Mouse (Mus musculus): Measurements from ENCODE around the gene Zw10. TPM values are rescaled to one million over a fixed set of nuclear protein-coding genes. Genes with fewer than 3 reads are reported as not detected.
A peak's percentile ranks its signal among the peaks of the same experiment; 100 is the strongest.

Gene Zw10
- polyA plus RNA-seq, 1 experiment from 2014 or later, result 26.0 TPM

GRCm38 (mm10) chr9:49051349-49051748 lies 4.1 kb upstream of the Zw10 start:
- Histone ChIP-seq H3K36me3 (ENCODE audit: control insufficient read depth, insufficient read depth, low read length) (no peaks in the 10 kb centered on the region), H3K27me3 (ENCODE audit: control insufficient read depth, insufficient read depth, low read length) (no peaks in the 10 kb centered on the region), H3K4me2 (ENCODE audit: low read length) (no peak overlapping the region), H3K9ac (ENCODE audit: low read length) (no peak overlapping the region), H3K9me3 (ENCODE audit: control insufficient read depth, low read length) (no peaks in the 10 kb centered on the region), H3K27ac (replicated peaks in 1 of 2; ENCODE audit: control insufficient read depth in 1 of 2, insufficient read depth in 1 of 2, low read depth in 2 of 2, low read length in 2 of 2) (no peak overlapping the region), H3K4me3 (ENCODE audit: control insufficient read depth in 1 of 2, insufficient read depth in 1 of 2, low read depth in 1 of 2, low read length in 2 of 2) (no peak overlapping the region), H3K4me1 (ENCODE audit: control insufficient read depth in 2 of 2, insufficient read depth in 2 of 2, low read length in 2 of 2) (peaks cover 1 to 3% of the 10 kb centered on the region in 2 experiments; a peak in 2 of 4 replicates)
- ATAC-seq (ENCODE audit: insufficient number of reproducible peaks, insufficient read depth, low FRiP score, low read depth), result no peak
- 11% methylated on average over 5 of the region's 5 CpGs for WGBS

GRCm38 (mm10) chr9:49054028-49054427 lies 1.4 kb upstream of the Zw10 start:
- no peak overlapping the region for H3K4me3 ChIP-seq (ENCODE audit: control insufficient read depth in 1 of 2, insufficient read depth in 1 of 2, low read depth in 1 of 2, low read length in 2 of 2)
- H3K9ac ChIP-seq (ENCODE audit: low read length), result no peak overlapping the region
- no peak overlapping the region for H3K4me2 ChIP-seq (ENCODE audit: low read length)
- H3K9me3 ChIP-seq (ENCODE audit: control insufficient read depth, low read length), result no peaks in the 10 kb centered on the region
- H3K27ac ChIP-seq (replicated peaks in 1 of 2; ENCODE audit: control insufficient read depth in 1 of 2, insufficient read depth in 1 of 2, low read depth in 2 of 2, low read length in 2 of 2), result no peak overlapping the region
- no peak for ATAC-seq (ENCODE audit: insufficient number of reproducible peaks, insufficient read depth, low FRiP score, low read depth)
- H3K4me1 ChIP-seq (ENCODE audit: control insufficient read depth in 2 of 2, insufficient read depth in 2 of 2, low read length in 2 of 2), result peaks cover 5 to 16% of the 10 kb centered on the region in 2 experiments
- 83% methylated on average over 3 of the region's 3 CpGs for WGBS
- peaks cover 12% of the 10 kb centered on the region for H3K36me3 ChIP-seq (ENCODE audit: control insufficient read depth, insufficient read depth, low read length)
- no peaks in the 10 kb centered on the region for H3K27me3 ChIP-seq (ENCODE audit: control insufficient read depth, insufficient read depth, low read length)

- no peaks in the 10 kb centered on the region for H3K4me1 ChIP-seq (ENCODE audit: control insufficient read depth in 2 of 2, insufficient read depth in 2 of 2, low read length in 2 of 2)
- no peak overlapping the region for H3K9ac ChIP-seq (ENCODE audit: low read length)
- no peak overlapping the region for H3K4me2 ChIP-seq (ENCODE audit: low read length)
- H3K9me3 ChIP-seq (ENCODE audit: control insufficient read depth, low read length), result no peaks in the 10 kb centered on the region
- peaks cover 87% of the 10 kb centered on the region for H3K36me3 ChIP-seq (ENCODE audit: control insufficient read depth, insufficient read depth, low read length)
- no peak for ATAC-seq (ENCODE audit: insufficient number of reproducible peaks, insufficient read depth, low FRiP score, low read depth)
- WGBS, result 65% methylated on average over 3 of the region's 3 CpGs
- H3K27ac ChIP-seq (replicated peaks in 1 of 2; ENCODE audit: control insufficient read depth in 1 of 2, insufficient read depth in 1 of 2, low read depth in 2 of 2, low read length in 2 of 2), result no peak overlapping the region
- no peak overlapping the region for H3K4me3 ChIP-seq (ENCODE audit: control insufficient read depth in 1 of 2, insufficient read depth in 1 of 2, low read depth in 1 of 2, low read length in 2 of 2)
- H3K27me3 ChIP-seq (ENCODE audit: control insufficient read depth, insufficient read depth, low read length), result no peaks in the 10 kb centered on the region
Observed at GRCm38 (mm10) chr9:49076847-49077246, 21.4 kb downstream of the Zw10 start.

GRCm38 (mm10) chr9:49081107-49081506 lies 25.7 kb downstream of the Zw10 start, which contains the start of gene Tmprss5:
Tmprss5 (plus strand) TSS chr9:49081260.
- peaks cover 48% of the 10 kb centered on the region for H3K36me3 ChIP-seq (ENCODE audit: control insufficient read depth, insufficient read depth, low read length)
- no peak for ATAC-seq (ENCODE audit: insufficient number of reproducible peaks, insufficient read depth, low FRiP score, low read depth)
- WGBS, result 68% methylated on average over 5 of the region's 5 CpGs
- no peak within 1 kb of the TSS for H3K4me3 ChIP-seq (ENCODE audit: control insufficient read depth in 1 of 2, insufficient read depth in 1 of 2, low read depth in 1 of 2, low read length in 2 of 2)
- no peaks in the 10 kb centered on the region for H3K9me3 ChIP-seq (ENCODE audit: control insufficient read depth, low read length)
- H3K4me2 ChIP-seq (ENCODE audit: low read length), result no peak within 1 kb of the TSS
- no peaks in the 10 kb centered on the region for H3K27me3 ChIP-seq (ENCODE audit: control insufficient read depth, insufficient read depth, low read length)
- H3K9ac ChIP-seq (ENCODE audit: low read length), result no peak within 1 kb of the TSS
- H3K4me1 ChIP-seq (ENCODE audit: control insufficient read depth in 2 of 2, insufficient read depth in 2 of 2, low read length in 2 of 2), result no peaks in the 10 kb centered on the region
- no peak within 1 kb of the TSS for H3K27ac ChIP-seq (replicated peaks in 1 of 2; ENCODE audit: control insufficient read depth in 1 of 2, insufficient read depth in 1 of 2, low read depth in 2 of 2, low read length in 2 of 2)

GRCm38 (mm10) chr9:49081561-49081960 lies 26.1 kb downstream of the Zw10 start:
- Histone ChIP-seq H3K27me3 (ENCODE audit: control insufficient read depth, insufficient read depth, low read length) (no peaks in the 10 kb centered on the region), H3K4me3 (ENCODE audit: control insufficient read depth in 1 of 2, insufficient read depth in 1 of 2, low read depth in 1 of 2, low read length in 2 of 2) (no peak overlapping the region), H3K36me3 (ENCODE audit: control insufficient read depth, insufficient read depth, low read length) (peaks cover 45% of the 10 kb centered on the region), H3K27ac (replicated peaks in 1 of 2; ENCODE audit: control insufficient read depth in 1 of 2, insufficient read depth in 1 of 2, low read depth in 2 of 2, low read length in 2 of 2) (no peak overlapping the region), H3K9ac (ENCODE audit: low read length) (no peak overlapping the region), H3K9me3 (ENCODE audit: control insufficient read depth, low read length) (no peaks in the 10 kb centered on the region), H3K4me2 (ENCODE audit: low read length) (no peak overlapping the region), H3K4me1 (ENCODE audit: control insufficient read depth in 2 of 2, insufficient read depth in 2 of 2, low read length in 2 of 2) (no peaks in the 10 kb centered on the region)
- 16% methylated on average over 4 of the region's 4 CpGs for WGBS
- no peak for ATAC-seq (ENCODE audit: insufficient number of reproducible peaks, insufficient read depth, low FRiP score, low read depth)

- Histone ChIP-seq H3K9me3 (ENCODE audit: control insufficient read depth, low read length) (no peaks in the 10 kb centered on the region), H3K27me3 (ENCODE audit: control insufficient read depth, insufficient read depth, low read length) (no peaks in the 10 kb centered on the region), H3K36me3 (ENCODE audit: control insufficient read depth, insufficient read depth, low read length) (no peaks in the 10 kb centered on the region), H3K4me3 (ENCODE audit: control insufficient read depth in 1 of 2, insufficient read depth in 1 of 2, low read depth in 1 of 2, low read length in 2 of 2) (no peak overlapping the region), H3K27ac (replicated peaks in 1 of 2; ENCODE audit: control insufficient read depth in 1 of 2, insufficient read depth in 1 of 2, low read depth in 2 of 2, low read length in 2 of 2) (no peak overlapping the region), H3K9ac (ENCODE audit: low read length) (no peak overlapping the region), H3K4me2 (ENCODE audit: low read length) (no peak overlapping the region), H3K4me1 (ENCODE audit: control insufficient read depth in 2 of 2, insufficient read depth in 2 of 2, low read length in 2 of 2) (no peaks in the 10 kb centered on the region)
- 75% methylated on average over 11 of the region's 11 CpGs for WGBS
- no peak for ATAC-seq (ENCODE audit: insufficient number of reproducible peaks, insufficient read depth, low FRiP score, low read depth)
Observed at GRCm38 (mm10) chr9:49087317-49087716, 31.9 kb downstream of the Zw10 start.

- no peak overlapping the region for H3K4me2 ChIP-seq (ENCODE audit: low read length)
- WGBS, result 84% methylated on average over 3 of the region's 3 CpGs
- H3K9ac ChIP-seq (ENCODE audit: low read length), result no peak overlapping the region
- no peak overlapping the region for H3K4me3 ChIP-seq (ENCODE audit: control insufficient read depth in 1 of 2, insufficient read depth in 1 of 2, low read depth in 1 of 2, low read length in 2 of 2)
- no peak overlapping the region for H3K27ac ChIP-seq (replicated peaks in 1 of 2; ENCODE audit: control insufficient read depth in 1 of 2, insufficient read depth in 1 of 2, low read depth in 2 of 2, low read length in 2 of 2)
- H3K27me3 ChIP-seq (ENCODE audit: control insufficient read depth, insufficient read depth, low read length), result no peaks in the 10 kb centered on the region
- ATAC-seq (ENCODE audit: insufficient number of reproducible peaks, insufficient read depth, low FRiP score, low read depth), result no peak
- H3K36me3 ChIP-seq (ENCODE audit: control insufficient read depth, insufficient read depth, low read length), result no peaks in the 10 kb centered on the region
- H3K4me1 ChIP-seq (ENCODE audit: control insufficient read depth in 2 of 2, insufficient read depth in 2 of 2, low read length in 2 of 2), result peaks cover 2 to 11% of the 10 kb centered on the region in 2 experiments; a peak in 2 of 4 replicates
- no peaks in the 10 kb centered on the region for H3K9me3 ChIP-seq (ENCODE audit: control insufficient read depth, low read length)
Observed at GRCm38 (mm10) chr9:49098871-49099270, 43.5 kb downstream of the Zw10 start.

GRCm38 (mm10) chr9:49102328-49102727 lies 46.9 kb downstream of the Zw10 start:
- Histone ChIP-seq H3K9me3 (ENCODE audit: control insufficient read depth, low read length) (no peaks in the 10 kb centered on the region), H3K27me3 (ENCODE audit: control insufficient read depth, insufficient read depth, low read length) (no peaks in the 10 kb centered on the region), H3K4me2 (ENCODE audit: low read length) (no peak overlapping the region), H3K4me1 (ENCODE audit: control insufficient read depth in 2 of 2, insufficient read depth in 2 of 2, low read length in 2 of 2) (peaks cover 2 to 11% of the 10 kb centered on the region in 2 experiments; a peak in 2 of 4 replicates), H3K9ac (ENCODE audit: low read length) (no peak overlapping the region), H3K27ac (replicated peaks in 1 of 2; ENCODE audit: control insufficient read depth in 1 of 2, insufficient read depth in 1 of 2, low read depth in 2 of 2, low read length in 2 of 2) (no peak overlapping the region), H3K36me3 (ENCODE audit: control insufficient read depth, insufficient read depth, low read length) (no peaks in the 10 kb centered on the region), H3K4me3 (ENCODE audit: control insufficient read depth in 1 of 2, insufficient read depth in 1 of 2, low read depth in 1 of 2, low read length in 2 of 2) (no peak overlapping the region)
- 32% methylated on average over 1 of the region's 1 CpGs for WGBS
- ATAC-seq (ENCODE audit: insufficient number of reproducible peaks, insufficient read depth, low FRiP score, low read depth), result peak; percentile 66
